Mouse (Mus musculus) CH12.LX (cell line): ENCODE measurements at regions not wholly inside any gene's neighbourhood (a gene's known extent, or its start where the extent isn't known, plus 50 kb on each side); places are given as distances from the start of the nearest gene placed in this dataset.

Source experiments
- DNase-seq: peaks from one replicate; pipeline ENCODE4 v3.0.0-alpha.2; 2013; ENCODE audit errors: extremely low read depth
- H3K27ac ChIP-seq: 2 replicates; pipeline ENCODE4 v1.5.1; 2012; ENCODE audit warnings: low read depth, mild to moderate bottlenecking, control low read depth, moderate library complexity; ENCODE audit not compliant: insufficient read depth
- H3K27me3 ChIP-seq: replicated peaks from 2 replicates; pipeline ENCODE3; 2012; ENCODE audit warnings: inconsistent platforms
- H3K36me3 ChIP-seq, 2 experiments: replicated peaks in 1 of 2; 2 replicates each; pipeline versions ENCODE3 to v1.6.1; 2012; ENCODE audit warnings: inconsistent platforms in 1 of 2, low read length in 1 of 2, mild to moderate bottlenecking in 1 of 2, mixed read lengths in 1 of 2, moderate library complexity in 1 of 2; ENCODE audit not compliant: control insufficient read depth in 1 of 2, insufficient read depth in 1 of 2
- H3K4me1 ChIP-seq, 2 experiments: 2 replicates each; pipeline ENCODE4 v1.6.1; 2012; ENCODE audit warnings: inconsistent platforms in 1 of 2, moderate library complexity in 1 of 2; ENCODE audit not compliant: insufficient read depth in 2 of 2, control insufficient read depth in 1 of 2
- H3K4me2 ChIP-seq: 2 replicates; pipeline ENCODE4 v1.6.1; 2012; ENCODE audit warnings: low read depth, mild to moderate bottlenecking, control low read depth; ENCODE audit not compliant: poor library complexity, insufficient read depth, severe bottlenecking
- H3K4me3 ChIP-seq, 3 experiments: fragments of 150-350 bp in 1 of 3; sonication (generic) in 1 of 3; replicated peaks in 1 of 3; 2 replicates each; pipeline versions ENCODE3 to v1.5.1; 2011 to 2012; ENCODE audit warnings: low read depth in 2 of 3, low read length in 2 of 3, mild to moderate bottlenecking in 2 of 3, moderate library complexity in 2 of 3, control low read depth in 1 of 3, improper control_type of control experiment in 1 of 3, inconsistent platforms in 1 of 3, mixed read lengths in 1 of 3; ENCODE audit not compliant: poor library complexity in 1 of 3
- H3K79me2 ChIP-seq: replicated peaks from 2 replicates; pipeline ENCODE4 v1.6.1; 2012; ENCODE audit warnings: mild to moderate bottlenecking, moderate library complexity; ENCODE audit not compliant: control insufficient read depth, poor library complexity, insufficient read depth, severe bottlenecking; ENCODE audit errors: extremely low read depth
- H3K9ac ChIP-seq: 2 replicates; pipeline ENCODE4 v1.6.1; 2012; ENCODE audit warnings: low read depth, mild to moderate bottlenecking, control low read depth, moderate library complexity; ENCODE audit not compliant: insufficient read depth
- H3K9me3 ChIP-seq: replicated peaks from 2 replicates; pipeline ENCODE3; 2012; ENCODE audit warnings: low read length, inconsistent platforms, mixed read lengths
- BHLHE40 ChIP-seq: IDR thresholded peaks from 2 replicates; pipeline ENCODE4 v1.6.1; 2011; ENCODE audit warnings: mild to moderate bottlenecking, low read depth, low read length, improper control_type of control experiment
- CHD1 ChIP-seq: IDR thresholded peaks from 2 replicates; pipeline ENCODE4 v1.6.1; 2012; ENCODE audit warnings: low read depth, low read length, improper control_type of control experiment, inconsistent platforms
- CTCF ChIP-seq, 2 experiments: IDR thresholded peaks in 1 of 2; conservative IDR thresholded peaks in 1 of 2; 2 replicates each; pipeline ENCODE4 v1.5.1; 2011 to 2012; ENCODE audit warnings: low read depth in 2 of 2, low read length in 2 of 2, improper control_type of control experiment in 1 of 2, inconsistent platforms in 1 of 2, mild to moderate bottlenecking in 1 of 2, moderate library complexity in 1 of 2
- E2F4 ChIP-seq: IDR thresholded peaks from 2 replicates; pipeline ENCODE4 v1.6.1; 2011; ENCODE audit warnings: low read depth, low read length, improper control_type of control experiment; ENCODE audit not compliant: insufficient replicate concordance
- ELF1 ChIP-seq: IDR thresholded peaks from 2 replicates; pipeline ENCODE4 v1.6.1; 2014; ENCODE audit warnings: low read depth, mild to moderate bottlenecking, inconsistent platforms, low read length, improper control_type of control experiment
- EP300 ChIP-seq: IDR thresholded peaks from 2 replicates; pipeline ENCODE4 v1.6.1; 2011; ENCODE audit warnings: low read length, improper control_type of control experiment
- ETS1 ChIP-seq: conservative IDR thresholded peaks from 2 replicates; pipeline ENCODE4 v1.6.1; 2012; ENCODE audit warnings: low read depth, mild to moderate bottlenecking, inconsistent platforms, low read length, improper control_type of control experiment, moderate library complexity
- GABPA ChIP-seq: IDR thresholded peaks from 2 replicates; pipeline ENCODE4 v1.6.1; 2012; ENCODE audit warnings: low read depth, low read length, improper control_type of control experiment, inconsistent platforms; ENCODE audit not compliant: insufficient replicate concordance
- HCFC1 ChIP-seq: IDR thresholded peaks from 2 replicates; pipeline ENCODE4 v1.6.1; 2012; ENCODE audit warnings: low read depth, mild to moderate bottlenecking, inconsistent platforms, low read length, improper control_type of control experiment
- IRF4 ChIP-seq: IDR thresholded peaks from 2 replicates; pipeline ENCODE4 v1.6.1; 2014; ENCODE audit warnings: low read depth, mild to moderate bottlenecking, inconsistent platforms, low read length, improper control_type of control experiment
- KAT2A ChIP-seq: IDR thresholded peaks from 2 replicates; pipeline ENCODE4 v1.6.1; 2012; ENCODE audit warnings: low read length, improper control_type of control experiment, inconsistent platforms; ENCODE audit not compliant: insufficient replicate concordance
- MAFK ChIP-seq: IDR thresholded peaks from 2 replicates; pipeline ENCODE4 v1.6.1; 2011; ENCODE audit warnings: low read length, improper control_type of control experiment; ENCODE audit not compliant: insufficient replicate concordance
- MAX ChIP-seq: IDR thresholded peaks from 2 replicates; pipeline ENCODE4 v1.6.1; 2011; ENCODE audit warnings: low read length, improper control_type of control experiment
- MAZ ChIP-seq: IDR thresholded peaks from 2 replicates; pipeline ENCODE4 v1.6.1; 2012; ENCODE audit warnings: low read depth, mild to moderate bottlenecking, inconsistent platforms, low read length, improper control_type of control experiment, moderate library complexity
- MEF2A ChIP-seq: IDR thresholded peaks from 2 replicates; pipeline ENCODE4 v1.6.1; 2014; ENCODE audit warnings: low read depth, mild to moderate bottlenecking, inconsistent platforms, low read length, improper control_type of control experiment, borderline replicate concordance
- MYC ChIP-seq: IDR thresholded peaks from 2 replicates; pipeline ENCODE4 v1.6.1; 2011; ENCODE audit warnings: low read depth, mild to moderate bottlenecking, improper control_type of control experiment, low read length
- NELFE ChIP-seq: IDR thresholded peaks from 2 replicates; pipeline ENCODE4 v1.6.1; 2011; ENCODE audit warnings: low read depth, low read length, improper control_type of control experiment
- PAX5 ChIP-seq: IDR thresholded peaks from 2 replicates; pipeline ENCODE4 v1.6.1; 2012; ENCODE audit warnings: low read length, inconsistent platforms, mixed read lengths
- POLR2A ChIP-seq: IDR thresholded peaks from 2 replicates; pipeline ENCODE4 v1.6.1; 2011; ENCODE audit warnings: low read depth, mild to moderate bottlenecking, improper control_type of control experiment, low read length
- POLR2AphosphoS2 ChIP-seq: IDR thresholded peaks from 2 replicates; pipeline ENCODE4 v1.6.1; 2011; ENCODE audit warnings: low read depth, low read length, improper control_type of control experiment
- RCOR1 ChIP-seq: conservative IDR thresholded peaks from 2 replicates; pipeline ENCODE4 v1.6.1; 2012; ENCODE audit warnings: low read depth, mild to moderate bottlenecking, inconsistent platforms, low read length, improper control_type of control experiment
- SIN3A ChIP-seq: IDR thresholded peaks from 2 replicates; pipeline ENCODE4 v1.6.1; 2012; ENCODE audit warnings: low read length, improper control_type of control experiment, inconsistent platforms
- SMC3 ChIP-seq: IDR thresholded peaks from 2 replicates; pipeline ENCODE4 v1.6.1; 2011; ENCODE audit warnings: low read depth, low read length, improper control_type of control experiment
- TBP ChIP-seq: conservative IDR thresholded peaks from 2 replicates; pipeline ENCODE4 v1.6.1; 2011; ENCODE audit warnings: low read depth, low read length, improper control_type of control experiment
- UBTF ChIP-seq: IDR thresholded peaks from 2 replicates; pipeline ENCODE4 v1.6.1; 2012; ENCODE audit warnings: low read depth, mild to moderate bottlenecking, inconsistent platforms, low read length, improper control_type of control experiment, moderate library complexity
- USF2 ChIP-seq: conservative IDR thresholded peaks from 2 replicates; pipeline ENCODE4 v1.6.1; 2011; ENCODE audit warnings: low read depth, low read length, improper control_type of control experiment
- ZC3H11A ChIP-seq: IDR thresholded peaks from 2 replicates; pipeline ENCODE4 v1.6.1; 2012; ENCODE audit warnings: low read depth, mild to moderate bottlenecking, inconsistent platforms, low read length, improper control_type of control experiment
- ZKSCAN1 ChIP-seq: IDR thresholded peaks from 2 replicates; pipeline ENCODE4 v1.6.1; 2012; ENCODE audit warnings: low read depth, inconsistent platforms, low read length, improper control_type of control experiment, borderline replicate concordance
- ZMIZ1 ChIP-seq: IDR thresholded peaks from 2 replicates; pipeline ENCODE4 v1.6.1; 2012; ENCODE audit warnings: low read depth, mild to moderate bottlenecking, inconsistent platforms, low read length, improper control_type of control experiment
- dilution Hi-C: fragments of 300-500 bp; cut with MboI; formaldehyde crosslinking; loops from 2 replicates; pipeline ENCODE4 v1.14.3; 2020; ENCODE audit warnings: low sequenced_read_pairs; ENCODE audit not compliant: extremely low pct_unique_long_range_greater_than_20kb, extremely low pct_ligation_motif_present
- in situ Hi-C: fragments of 300-500 bp; cut with MboI; formaldehyde crosslinking; loops from 3 replicates; pipeline ENCODE4 v1.14.3; 2019; ENCODE audit warnings: low sequenced_read_pairs, low pct_ligation_motif_present, low pct_unique_long_range_greater_than_20kb, mixed read lengths

DNA sequence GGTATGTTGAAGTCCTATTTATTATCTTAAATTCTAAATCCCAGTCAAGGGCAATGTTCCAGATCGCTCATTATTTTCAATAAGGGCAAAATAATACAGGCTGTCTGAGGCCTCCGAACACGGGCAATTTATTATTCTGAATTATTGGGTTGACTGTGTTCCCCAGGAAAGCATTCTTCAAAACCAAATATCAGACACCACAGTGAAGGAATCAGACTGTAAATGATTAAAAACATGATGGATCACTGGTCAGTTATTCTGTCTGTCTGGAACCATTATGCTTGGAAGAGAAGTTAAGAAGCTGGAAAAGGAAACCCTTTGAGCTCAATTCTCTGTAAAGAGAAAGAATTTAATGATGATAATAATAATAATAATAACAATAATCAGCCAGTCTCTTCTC, 417.4 kb upstream of the Dcn start:
- Histone ChIP-seq H3K9me3 (no peaks in the 10 kb centered on the region), H3K4me3 (no peak overlapping the region), H3K27ac (no peak overlapping the region), H3K27me3 (no peaks in the 10 kb centered on the region), H3K79me2 (no peaks in the 10 kb centered on the region), H3K4me2 (no peak overlapping the region), H3K36me3 (no peaks in the 10 kb centered on the region), H3K4me1 (no peaks in the 10 kb centered on the region), H3K9ac (no peak overlapping the region)
- no peak for DNase-seq
- in situ Hi-C loops (no loop called here), dilution Hi-C loops (no loop called here)
- TF ChIP-seq ETS1 (no peak), SIN3A (no peak), HCFC1 (no peak), KAT2A (no peak), NELFE (no peak), MAFK (no peak), MEF2A (no peak), TBP (no peak), ELF1 (no peak), MAX (no peak), POLR2AphosphoS2 (no peak), ZKSCAN1 (no peak), SMC3 (no peak), BHLHE40 (no peak), ZMIZ1 (no peak), PAX5 (no peak), RCOR1 (no peak), ZC3H11A (no peak), CHD1 (no peak)

DNA sequence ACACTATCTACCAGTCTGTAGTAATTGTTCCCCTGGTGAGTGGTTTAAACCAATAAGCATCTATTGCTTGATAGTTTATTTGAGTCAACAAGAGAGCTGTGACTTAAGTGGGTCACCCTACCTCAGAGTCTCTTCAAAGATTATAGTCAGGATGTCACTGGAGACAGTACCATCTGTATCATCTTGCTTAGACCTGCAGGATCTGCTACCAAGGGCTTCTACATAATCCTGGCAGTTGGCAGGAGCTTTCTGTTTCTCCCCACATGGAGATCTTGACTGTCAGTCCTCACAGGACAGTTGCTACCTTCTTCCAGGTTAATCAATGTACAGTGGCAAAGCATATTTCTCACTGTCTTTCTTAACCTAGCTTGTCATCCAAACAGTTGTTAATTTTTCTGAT, 414.9 kb upstream of the Dcn start:
- no peaks in the 10 kb centered on the region for H3K9me3 ChIP-seq
- no peaks in the 10 kb centered on the region for H3K27me3 ChIP-seq
- dilution Hi-C loops = no loop called here
- no peak for DNase-seq
- no peaks in the 10 kb centered on the region for H3K4me1 ChIP-seq
- H3K4me2 ChIP-seq = no peak overlapping the region
- no peaks in the 10 kb centered on the region for H3K79me2 ChIP-seq
- no peak overlapping the region for H3K4me3 ChIP-seq
- TF ChIP-seq ZMIZ1 (no peak), CHD1 (no peak), HCFC1 (no peak), GABPA (no peak), KAT2A (no peak), CTCF (conservative IDR thresholded peaks at IDR 0.05 in 1 of 2, IDR thresholded peaks at IDR 0.05 in 1 of 2; ENCODE audit: low read depth in 2 of 2, low read length in 2 of 2) (no peak), E2F4 (no peak), USF2 (no peak), POLR2AphosphoS2 (no peak), IRF4 (no peak), MYC (no peak), PAX5 (no peak), MAZ (no peak), POLR2A (no peak), ZKSCAN1 (no peak), EP300 (no peak), ELF1 (no peak), TBP (no peak), MEF2A (no peak), UBTF (no peak)
- in situ Hi-C loops = no loop called here
- no peak overlapping the region for H3K27ac ChIP-seq
- no peak overlapping the region for H3K9ac ChIP-seq
- H3K36me3 ChIP-seq = no peaks in the 10 kb centered on the region
